Mouse (Mus musculus): Measurements from ENCODE around the gene Gm1604a.
A peak's percentile ranks its signal among the peaks of the same experiment; 100 is the strongest.
"Not testable (repeated sequence)": the region's sequence is repeated elsewhere in the genome, so short reads cannot be mapped to it uniquely, and the experiment has no call there.

Gene Gm1604a

DNA sequence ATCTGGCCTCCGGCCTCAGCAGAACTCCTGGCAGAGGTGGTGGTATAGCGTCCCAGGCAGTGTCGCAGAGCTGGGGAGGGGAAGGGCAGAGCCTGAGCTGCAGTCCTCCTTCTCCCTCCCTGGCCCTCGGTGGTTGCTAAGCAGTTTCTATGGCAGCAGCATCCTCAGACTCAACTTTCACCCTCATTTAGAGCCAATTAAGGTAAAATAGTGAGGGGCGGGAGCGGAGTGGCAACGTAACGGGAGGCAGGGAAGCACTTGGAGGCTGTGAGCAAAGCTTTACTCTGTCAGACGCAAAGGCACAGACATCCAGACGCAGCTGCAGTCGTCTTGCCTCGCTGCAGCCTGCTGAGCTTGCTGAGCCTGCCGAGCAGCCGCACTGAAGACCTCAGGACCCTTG, at the start of gene Gm1604a:
TSS of gene Gm1604a (plus strand) at position 312 of the 400 bp plus-strand sequence.
- DNase-seq (ENCODE audit: low spot score) = not testable (repeated sequence)

- DNase-seq (ENCODE audit: low spot score) = peak; percentile 70
These were observed 46.8 kb upstream of the Gm1604a start, which contains the start of gene Gm49721 for GRCm38 (mm10) chr17:6978287-6979248. Gm49721 (plus strand) TSS chr17:6978904.

GRCm38 (mm10) chr17:6979380-6979779, 46.0 kb upstream of the Gm1604a start:
- DNase-seq (ENCODE audit: low spot score) = not testable (repeated sequence)

- DNase-seq (ENCODE audit: low spot score) = not testable (repeated sequence)
These were observed 45.2 kb upstream of the Gm1604a start for GRCm38 (mm10) chr17:6980144-6980543.

DNA sequence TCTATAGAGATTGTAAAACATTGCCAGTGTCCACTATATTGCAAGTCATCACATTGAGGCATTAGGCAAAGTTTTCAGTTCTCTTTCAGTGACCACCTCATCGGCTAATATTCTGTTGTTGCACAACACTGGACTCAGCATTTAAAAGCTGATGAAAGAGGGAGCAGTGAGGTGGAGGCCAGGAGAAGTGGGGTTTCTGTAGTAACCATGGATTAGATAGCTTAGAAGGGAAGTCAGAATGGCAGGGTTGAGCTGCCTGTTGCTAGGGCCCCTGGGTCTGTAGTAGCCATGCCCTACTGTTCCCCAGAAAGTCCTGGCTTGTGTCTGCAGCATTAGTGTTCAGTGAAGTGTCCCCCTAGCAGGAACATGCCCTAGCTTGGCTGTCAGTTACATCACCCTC, 39.2 kb upstream of the Gm1604a start:
- DNase-seq (ENCODE audit: low spot score) = not testable (repeated sequence)

DNA sequence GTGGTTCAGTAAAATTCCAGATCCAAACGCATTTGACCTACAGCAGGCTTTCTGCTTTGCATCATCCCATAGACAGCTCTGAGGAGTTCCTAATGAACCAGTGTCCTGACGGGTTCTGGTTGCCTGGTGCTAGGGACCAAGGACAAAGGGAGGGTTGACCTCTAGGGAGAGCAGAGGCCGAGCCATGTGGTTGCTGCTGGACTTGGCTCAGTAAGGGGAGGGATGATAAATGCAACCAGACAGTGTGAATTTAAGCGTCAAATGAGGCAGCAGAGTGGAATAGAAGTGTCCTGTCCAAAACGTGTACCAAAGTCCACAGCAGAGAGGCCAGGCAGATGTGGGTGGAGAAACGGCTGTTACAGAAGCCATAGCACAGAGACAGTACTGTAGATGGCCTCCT, 29.9 kb upstream of the Gm1604a start:
- not testable (repeated sequence) for DNase-seq (ENCODE audit: low spot score)

GRCm38 (mm10) chr17:6996826-6997225, 28.5 kb upstream of the Gm1604a start:
- not testable (repeated sequence) for DNase-seq (ENCODE audit: low spot score)

DNA sequence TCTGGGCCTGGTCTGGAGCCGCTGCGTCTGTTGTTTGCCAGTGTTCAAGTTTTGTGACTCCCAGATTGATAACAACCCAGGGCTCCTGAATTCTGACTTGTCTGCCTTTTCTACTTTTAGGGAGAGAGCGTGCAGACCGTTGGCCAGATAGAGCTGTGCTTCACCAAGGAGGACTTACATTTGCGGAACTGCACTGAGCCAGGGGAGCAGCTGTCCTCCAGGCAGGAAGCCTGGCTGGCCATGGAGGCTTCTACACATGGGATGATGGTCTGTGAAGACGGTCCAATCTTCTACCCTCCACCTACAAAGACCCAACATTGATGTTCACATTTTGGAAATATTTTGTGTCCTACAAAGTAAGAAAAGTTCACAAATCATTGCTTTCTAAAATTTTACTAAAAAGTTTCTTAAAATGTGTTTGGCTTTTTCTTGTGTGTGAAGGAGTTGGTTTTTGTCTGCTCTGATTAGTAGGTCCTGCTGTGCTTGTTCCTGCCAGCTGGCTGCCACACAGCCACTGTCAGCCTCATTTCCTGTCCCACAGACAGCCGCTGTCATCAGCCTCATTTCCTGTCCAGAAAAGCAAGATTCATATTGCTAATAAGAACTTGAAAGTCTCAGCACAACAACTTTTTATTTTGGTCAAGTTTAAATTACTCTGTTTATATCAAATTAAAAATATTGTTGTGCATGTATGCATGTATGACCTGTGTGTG, 27.4 kb upstream of the Gm1604a start:
- DNase-seq (ENCODE audit: low spot score) = not testable (repeated sequence)

- DNase-seq (ENCODE audit: low spot score) = not testable (repeated sequence)
These were observed 23.4 kb upstream of the Gm1604a start for GRCm38 (mm10) chr17:7001790-7002585.

GRCm38 (mm10) chr17:7003392-7003791, 22.0 kb upstream of the Gm1604a start:
- not testable (repeated sequence) for DNase-seq (ENCODE audit: low spot score)

- DNase-seq (ENCODE audit: low spot score) = not testable (repeated sequence)
These were observed 19.7 kb upstream of the Gm1604a start for GRCm38 (mm10) chr17:7005646-7006045.

GRCm38 (mm10) chr17:7008885-7009284, 16.5 kb upstream of the Gm1604a start:
- DNase-seq (ENCODE audit: low spot score) = not testable (repeated sequence)

GRCm38 (mm10) chr17:7009440-7009839, 15.9 kb upstream of the Gm1604a start:
- DNase-seq (ENCODE audit: low spot score) = not testable (repeated sequence)

GRCm38 (mm10) chr17:7009901-7010300, 15.5 kb upstream of the Gm1604a start:
- not testable (repeated sequence) for DNase-seq (ENCODE audit: low spot score)

DNA sequence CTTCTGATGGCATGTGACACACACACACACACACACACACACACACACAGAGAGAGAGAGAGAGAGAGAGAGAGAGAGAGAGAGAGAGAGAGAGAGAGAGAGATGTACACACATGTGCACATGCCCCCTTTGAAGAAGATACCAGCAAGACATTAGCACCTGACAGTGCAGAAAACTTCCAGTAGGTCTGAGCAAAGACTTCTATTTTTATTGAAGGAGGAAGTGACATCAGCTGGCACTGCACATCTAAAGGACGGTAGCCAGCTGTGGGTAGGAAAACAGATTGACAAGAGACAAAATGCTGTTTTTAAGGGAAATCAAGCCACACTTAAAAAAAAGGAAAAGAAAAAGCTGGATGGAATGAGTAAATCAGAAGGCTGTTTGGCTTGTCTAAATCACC, 11.2 kb upstream of the Gm1604a start:
- DNase-seq (ENCODE audit: low spot score) = not testable (repeated sequence)

GRCm38 (mm10) chr17:7025764-7026346, 487 bp downstream of the Gm1604a start:
- not testable (repeated sequence) for DNase-seq (ENCODE audit: low spot score)

DNA sequence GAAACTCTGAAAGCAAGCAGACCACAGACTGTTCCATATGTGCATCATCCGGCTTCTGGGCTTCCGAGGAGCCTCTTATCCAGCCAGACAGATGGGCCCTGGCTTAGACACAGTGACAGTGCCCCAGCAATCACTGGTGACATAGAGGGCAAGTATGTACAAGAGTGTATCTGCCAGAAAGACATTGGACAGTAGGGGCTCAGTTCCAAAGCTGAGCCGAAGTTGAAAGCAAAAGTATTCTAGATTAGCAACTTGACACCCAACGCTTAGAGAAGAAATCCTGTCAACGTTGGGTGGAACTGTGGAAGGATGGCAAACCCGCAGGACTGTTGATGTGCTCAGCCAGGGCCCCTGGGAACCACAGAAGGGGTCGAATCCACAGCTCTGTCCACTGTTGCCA, 4.8 kb downstream of the Gm1604a start:
- DNase-seq (ENCODE audit: low spot score) = not testable (repeated sequence)

- not testable (repeated sequence) for DNase-seq (ENCODE audit: low spot score)
These were observed 5.3 kb downstream of the Gm1604a start for GRCm38 (mm10) chr17:7030622-7031174.

GRCm38 (mm10) chr17:7033192-7034166, 8.1 kb downstream of the Gm1604a start:
- DNase-seq (ENCODE audit: low spot score) = not testable (repeated sequence)
